8 mouse cellular contexts compared by ENCODE assay signal in genomic region chr5:24357461-24357860, GRCm38 (mm10). TPM values are rescaled to one million over a fixed set of nuclear protein-coding genes. Genes with fewer than 3 reads are reported as not detected.
DNase-seq lines count a peak whose midpoint lies in the region; ATAC-seq and TF ChIP-seq lines count a peak whose summit lies in the region.
"Had no signal": no experiment of that assay in that cellular context is flagged by ENCODE, and none has a peak within 500 bp of the region (broad histone marks: within the 10 kb centered on the region; RNA-seq: fewer than 3 reads in every experiment).

No protein-coding gene starts in this region.

- no peak overlapping the region for H3K4me3 ChIP-seq in midbrain, postnatal 0 days (ENCODE audit: low read depth, low read length)
- H3K4me3 ChIP-seq: heart, embryonic 15.5 days had no signal

- H3K4me2 ChIP-seq in midbrain, postnatal 0 days (ENCODE audit: low read depth, low read length, poor library complexity, severe bottlenecking) = no peak overlapping the region
- H3K4me2 ChIP-seq: heart, embryonic 15.5 days had no signal

- peaks cover 5% of the 10 kb centered on the region for H3K4me1 ChIP-seq in midbrain, postnatal 0 days (ENCODE audit: insufficient read depth, low read length)

- 14% methylated on average over 7 of the region's 7 CpGs for WGBS in midbrain, postnatal 0 days

- DNase-seq in 3T3-L1 (ENCODE audit: low read depth, low spot score) = peak; percentile 92
- peak; percentile 85 for DNase-seq in 416B (ENCODE audit: low read depth)
- peak; percentile 89 for DNase-seq in adrenal gland, postnatal 10 days
- DNase-seq in gonadal fat pad, adult 2 months (ENCODE audit: low read depth) = peak; percentile 30
- peak; percentile 87 for DNase-seq in kidney, postnatal 14 days
- DNase-seq in midbrain, postnatal 0 days (ENCODE audit: low spot score) = peak; percentile 84
- DNase-seq in urinary bladder, postnatal 36 days (ENCODE audit: low spot score in 2 of 2) = peak; percentile 35 to 61

- H3K9ac ChIP-seq in midbrain, postnatal 0 days (replicated peaks; ENCODE audit: low read length, poor library complexity, severe bottlenecking) = no peak overlapping the region
- H3K9ac ChIP-seq: heart, embryonic 15.5 days had no signal

- H3K27me3 ChIP-seq in midbrain, postnatal 0 days (ENCODE audit: insufficient read depth, low read length) = no peaks in the 10 kb centered on the region
- H3K27me3 ChIP-seq: heart, embryonic 15.5 days had no signal

- no peak for ATAC-seq in midbrain, postnatal 0 days (ENCODE audit: low FRiP score)

- H3K27ac ChIP-seq in midbrain, postnatal 0 days (ENCODE audit: low read depth, low read length) = no peak overlapping the region
- H3K27ac ChIP-seq: heart, embryonic 15.5 days had no signal

- TF ChIP-seq CTCF in midbrain, postnatal 0 days (IDR thresholded peaks at IDR 0.05) = peak; percentile 67

- H3K9me3 ChIP-seq in midbrain, postnatal 0 days (ENCODE audit: low read length) = no peaks in the 10 kb centered on the region
- H3K9me3 ChIP-seq: heart, embryonic 15.5 days had no signal

- no peaks in the 10 kb centered on the region for H3K36me3 ChIP-seq in midbrain, postnatal 0 days (ENCODE audit: insufficient read depth, low read length)
- H3K36me3 ChIP-seq: heart, embryonic 15.5 days had no signal

RNA-seq across cellular contexts. Expression of gene Kcnh2, which starts 6.1 kb away (rescaled TPM):
- 10 to 100 TPM; 12.8 to 23.1 TPM for total RNA-seq in adrenal gland, postnatal 10 days (2021)
- polyA plus RNA-seq in gonadal fat pad, adult 2 months (2012; rRNA removed) = 38.9 and 50.7 TPM in 2 replicates
- 46.9 and 60.2 TPM in 2 replicates for total RNA-seq in midbrain, postnatal 0 days (2014; rRNA removed)
- 10.1 and 11.1 TPM in 2 replicates for polyA plus RNA-seq in midbrain, postnatal 0 days (2015; fragmentation: Nextera tagmentation; extraction: Ambion mirVana)

RNA-seq across cellular contexts. Expression of gene Nos3, which starts 7.1 kb away (rescaled TPM):
- 10 to 100 TPM; 16.3 to 16.6 TPM for total RNA-seq in adrenal gland, postnatal 10 days (2021)
- 22.8 and 32.3 TPM in 2 replicates for polyA plus RNA-seq in gonadal fat pad, adult 2 months (2012; rRNA removed)
- total RNA-seq in midbrain, postnatal 0 days (2014; rRNA removed) = 11.0 and 14.2 TPM in 2 replicates
- 7.0 and 7.5 TPM in 2 replicates for polyA plus RNA-seq in midbrain, postnatal 0 days (2015; fragmentation: Nextera tagmentation; extraction: Ambion mirVana)

RNA-seq across cellular contexts. Expression of gene Atg9b, which starts 34.5 kb away (rescaled TPM):
- total RNA-seq in adrenal gland, postnatal 10 days (2021) = under 1 TPM; 0.60 to 0.67 TPM
- polyA plus RNA-seq in gonadal fat pad, adult 2 months (2012; rRNA removed) = 1.1 and 1.2 TPM in 2 replicates
- total RNA-seq in midbrain, postnatal 0 days (2014; rRNA removed) = 6.7 and 7.4 TPM in 2 replicates
- polyA plus RNA-seq in midbrain, postnatal 0 days (2015; fragmentation: Nextera tagmentation; extraction: Ambion mirVana) = 5.3 and 7.2 TPM in 2 replicates

RNA-seq across cellular contexts. Expression of gene Abcb8, which starts 36.0 kb away (rescaled TPM):
- 100 to 1,000 TPM in 1 of 2 experiments, 10 to 100 TPM in 1; 93.7 to 116 TPM for total RNA-seq in adrenal gland, postnatal 10 days (2021)
- polyA plus RNA-seq in gonadal fat pad, adult 2 months (2012; rRNA removed) = 52.2 and 61.0 TPM in 2 replicates
- total RNA-seq in midbrain, postnatal 0 days (2014; rRNA removed) = 65.8 and 71.7 TPM in 2 replicates
- polyA plus RNA-seq in midbrain, postnatal 0 days (2015; fragmentation: Nextera tagmentation; extraction: Ambion mirVana) = 42.4 and 51.6 TPM in 2 replicates

RNA-seq across cellular contexts. Expression of gene Asic3, which starts 55.7 kb away (rescaled TPM):
- under 1 TPM; 0.54 to 0.76 TPM for total RNA-seq in adrenal gland, postnatal 10 days (2021)
- polyA plus RNA-seq in gonadal fat pad, adult 2 months (2012; rRNA removed) = 0.08 and 0.43 TPM in 2 replicates
- 0.05 TPM in 1 of 2 replicates, not detected in the other for total RNA-seq in midbrain, postnatal 0 days (2014; rRNA removed)
- polyA plus RNA-seq in midbrain, postnatal 0 days (2015; fragmentation: Nextera tagmentation; extraction: Ambion mirVana) = 0.29 and 0.59 TPM in 2 replicates
- polyA plus RNA-seq: heart, embryonic 15.5 days had no signal

Comparison
In these comparisons a context has a peak if more than half of its experiments do, and no peak if none do; other contexts are left out.
1. DNase-seq: peak in every context shown above with its lines; median percentile 92 in 3T3-L1; 89 in adrenal gland, postnatal 10 days; 87 in kidney, postnatal 14 days; 85 in 416B; 84 in midbrain, postnatal 0 days; 48 in urinary bladder, postnatal 36 days; 30 in gonadal fat pad, adult 2 months.